Mouse (Mus musculus) heart, embryonic 10.5 days (tissue): ENCODE results near the gene Mcm2. TPM values are rescaled to one million over a fixed set of nuclear protein-coding genes. Genes with fewer than 3 reads are reported as not detected.
A peak's percentile ranks its signal among the peaks of the same experiment; 100 is the strongest.

Experiments
- DNase-seq: peaks from one replicate; pipeline ENCODE4 v3.0.0-alpha.2; 2017; ENCODE audit warnings: low spot score
- H3K27ac ChIP-seq: fragments of 300-500 bp; sonication (generic); 2 replicates; pipeline ENCODE4 v1.5.1; 2016; ENCODE audit warnings: mild to moderate bottlenecking
- H3K27me3 ChIP-seq: fragments of 300-500 bp; sonication (generic); 2 replicates; pipeline ENCODE4 v1.6.1; 2016; ENCODE audit warnings: mild to moderate bottlenecking; ENCODE audit not compliant: poor library complexity, insufficient read depth, severe bottlenecking
- H3K36me3 ChIP-seq: fragments of 300-500 bp; sonication (generic); 2 replicates; pipeline ENCODE4 v1.6.1; 2016; ENCODE audit warnings: mild to moderate bottlenecking, moderate library complexity
- H3K4me1 ChIP-seq: fragments of 300-500 bp; sonication (generic); 2 replicates; pipeline ENCODE4 v1.6.1; 2016; ENCODE audit warnings: mild to moderate bottlenecking
- H3K4me3 ChIP-seq: fragments of 300-500 bp; sonication (generic); 2 replicates; pipeline ENCODE4 v1.5.1; 2016; ENCODE audit warnings: mild to moderate bottlenecking, moderate library complexity
- H3K9me3 ChIP-seq: fragments of 300-500 bp; sonication (generic); 2 replicates; pipeline ENCODE4 v1.6.1; 2016; ENCODE audit warnings: mild to moderate bottlenecking, moderate library complexity
- WGBS: fragments of 180-500 bp; shearing (Covaris S2); methylation state at CpG from one replicate; pipeline ENCODE4 v1.1.7; 2016; 5-methylcytosine and 5-hydroxymethylcytosine counted together
- polyA plus RNA-seq: library from polyadenylated mRNA; unstranded; fragments of >200 nt; fragmentation: Nextera tagmentation; extraction: Ambion mirVana; gene quantifications from 2 replicates; pipeline ENCODE4 v1.2.1, GENCODE M21; 2016

Gene Mcm2
- polyA plus RNA-seq, 1 experiment from 2014 or later = 184 TPM

- 88% methylated on average over 10 of the region's 10 CpGs for WGBS
Measured at GRCm38 (mm10) chr6:88838613-88839012, 60.0 kb downstream of the Mcm2 start.

GRCm38 (mm10) chr6:88837999-88838398, 60.6 kb downstream of the Mcm2 start:
- Histone ChIP-seq H3K36me3 (peaks cover 46% of the 10 kb centered on the region), H3K27me3 (no peaks in the 10 kb centered on the region), H3K9me3 (no peaks in the 10 kb centered on the region), H3K4me3 (no peak overlapping the region), H3K4me1 (peaks cover 25% of the 10 kb centered on the region), H3K27ac (no peak overlapping the region)
- DNase-seq = no peak
- WGBS = 86% methylated on average over 12 of the region's 12 CpGs

More at GRCm38 (mm10) chr6:88838613-88839012, 60.0 kb downstream of the Mcm2 start:
- no peak overlapping the region for H3K27ac ChIP-seq
- no peaks in the 10 kb centered on the region for H3K27me3 ChIP-seq
- H3K36me3 ChIP-seq = peaks cover 46% of the 10 kb centered on the region
- no peak overlapping the region for H3K4me3 ChIP-seq
- no peak for DNase-seq
- H3K9me3 ChIP-seq = no peaks in the 10 kb centered on the region
- H3K4me1 ChIP-seq = peaks cover 27% of the 10 kb centered on the region

GRCm38 (mm10) chr6:88836178-88836819, 62.3 kb downstream of the Mcm2 start:
- 89% methylated on average over 28 of the region's 28 CpGs for WGBS

GRCm38 (mm10) chr6:88835047-88835446, 63.5 kb downstream of the Mcm2 start:
- Histone ChIP-seq H3K27ac (no peak overlapping the region), H3K9me3 (no peaks in the 10 kb centered on the region), H3K36me3 (peaks cover 46% of the 10 kb centered on the region), H3K4me1 (peaks cover 15% of the 10 kb centered on the region), H3K4me3 (no peak overlapping the region), H3K27me3 (0 out of 2 replicates have a peak, but pooled peaks cover 2% of the 10 kb centered on the region)
- DNase-seq = no peak
- 79% methylated on average over 5 of the region's 5 CpGs for WGBS

More at GRCm38 (mm10) chr6:88836178-88836819, 62.3 kb downstream of the Mcm2 start:
- Histone ChIP-seq H3K36me3 (peaks cover 46% of the 10 kb centered on the region), H3K4me1 (peaks cover 26% of the 10 kb centered on the region), H3K27ac (0 out of 2 replicates have a peak overlapping the region, but pooled peaks have one; percentile 5), H3K9me3 (no peaks in the 10 kb centered on the region), H3K4me3 (no peak overlapping the region), H3K27me3 (no peaks in the 10 kb centered on the region)
- DNase-seq = no peak

Other genes with a start within 250 kb of the Mcm2 start
- 5.4 and 6.4 TPM in 2 replicates for gene Mgll, start 174.4 kb downstream of the Mcm2 start, polyA plus RNA-seq
- 20.9 and 23.5 TPM in 2 replicates for gene Abtb1, start 56.8 kb downstream of the Mcm2 start, polyA plus RNA-seq
- 26.7 and 28.6 TPM in 2 replicates for gene Podxl2, start 23.7 kb downstream of the Mcm2 start, polyA plus RNA-seq
- gene Tpra1, start 3.5 kb upstream of the Mcm2 start, polyA plus RNA-seq = 46.1 and 52.4 TPM in 2 replicates